Mouse (Mus musculus): ENCODE data around the gene Tmem167. TPM values are rescaled to one million over a fixed set of nuclear protein-coding genes. Genes with fewer than 3 reads are reported as not detected.
"Not testable (repeated sequence)": the region's sequence is repeated elsewhere in the genome, so short reads cannot be mapped to it uniquely, and the experiment has no call there.

The Tmem167 gene
- polyA plus RNA-seq, 1 experiment, result 1.6 TPM

DNA sequence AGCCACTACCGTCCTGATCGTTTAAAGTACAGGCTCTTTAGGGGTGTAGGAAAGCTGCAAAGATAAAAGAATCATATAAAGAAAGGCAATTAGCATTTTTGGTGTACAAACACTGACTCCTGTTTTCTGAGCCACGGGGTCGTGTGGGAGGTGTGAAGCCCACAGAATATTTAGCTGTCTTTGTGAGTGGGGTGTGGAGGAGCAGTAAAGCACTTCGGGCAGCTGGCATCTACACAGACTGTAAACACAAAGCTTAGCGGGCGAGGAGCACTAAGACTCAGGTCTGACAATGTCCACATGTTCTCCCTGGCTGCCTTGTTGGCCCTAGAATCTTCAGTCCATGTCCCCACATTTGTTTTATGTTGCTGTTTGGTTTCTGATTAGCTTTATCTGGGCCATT, 17.2 kb downstream of the Tmem167 start:
- TF ChIP-seq POLR2A (IDR thresholded peaks at IDR 0.05; ENCODE audit: low read depth, low read length) (no peak), CTCF (IDR thresholded peaks at IDR 0.05; ENCODE audit: extremely low read depth, insufficient read depth, insufficient read length, insufficient replicate concordance) (no peak)
- Histone ChIP-seq H3K36me3 (ENCODE audit: control insufficient read depth, insufficient read depth, low read length) (peaks cover 18% of the 10 kb centered on the region), H3K4me1 (ENCODE audit: control insufficient read depth, insufficient read depth, insufficient read length) (no peaks in the 10 kb centered on the region), H3K27me3 (ENCODE audit: control insufficient read depth, insufficient read depth, low read length) (no peaks in the 10 kb centered on the region), H3K27ac (ENCODE audit: insufficient read depth, low read length) (no peak overlapping the region), H3K4me3 (ENCODE audit: extremely low read depth, insufficient read depth, insufficient read length) (no peak overlapping the region)
- WGBS, result 94% methylated on average over 7 of the region's 7 CpGs
- DNase-seq (ENCODE audit: low read depth in 1 of 2, low spot score in 2 of 2), result no peak

DNA sequence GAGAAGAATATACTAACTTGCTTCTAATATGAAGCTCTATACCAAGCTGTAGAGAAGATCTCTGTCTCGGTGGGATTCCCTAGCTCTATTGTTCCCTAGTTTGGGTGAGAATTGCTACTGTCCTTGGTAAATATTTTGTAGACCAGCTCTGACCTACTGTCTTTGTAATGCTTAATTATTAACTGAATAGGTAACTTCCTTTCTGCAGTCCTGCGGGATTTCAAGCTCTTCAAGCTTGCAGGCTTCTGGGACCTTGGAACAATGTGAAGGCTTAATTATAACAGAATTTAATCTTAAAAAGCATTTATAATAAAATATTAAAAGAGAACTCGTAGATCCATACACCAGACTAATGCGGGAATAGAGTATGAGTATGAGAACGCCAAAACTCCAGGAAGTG, 19.8 kb downstream of the Tmem167 start:
- H3K4me1 ChIP-seq (ENCODE audit: control insufficient read depth, insufficient read depth, insufficient read length); DNase-seq (ENCODE audit: low read depth in 1 of 2, low spot score in 2 of 2): not testable (repeated sequence)
- H3K36me3 ChIP-seq (ENCODE audit: control insufficient read depth, insufficient read depth, low read length), result peaks cover 11% of the 10 kb centered on the region

DNA sequence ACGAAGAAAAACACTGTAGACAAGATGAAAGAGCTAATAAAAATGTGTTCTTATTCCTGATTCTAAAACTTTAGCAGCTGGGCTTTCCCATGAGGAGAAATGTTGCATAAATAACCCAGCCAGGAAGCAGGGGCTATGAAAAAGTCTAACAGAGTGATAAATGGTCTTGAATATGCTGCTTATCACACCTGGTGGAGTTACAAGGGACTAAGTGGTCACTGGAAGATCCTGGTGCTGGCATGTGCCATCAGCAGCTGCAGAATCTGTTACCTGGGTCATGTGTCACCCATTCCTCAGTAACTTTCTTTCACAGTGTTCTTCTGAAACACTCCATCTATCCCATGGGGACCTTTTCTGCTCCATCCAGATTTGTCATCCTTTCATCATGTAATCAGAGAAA, 22.8 kb downstream of the Tmem167 start:
- Histone ChIP-seq H3K27ac (ENCODE audit: insufficient read depth, low read length) (no peak overlapping the region), H3K27me3 (ENCODE audit: control insufficient read depth, insufficient read depth, low read length) (no peaks in the 10 kb centered on the region), H3K4me1 (ENCODE audit: control insufficient read depth, insufficient read depth, insufficient read length) (no peaks in the 10 kb centered on the region), H3K36me3 (ENCODE audit: control insufficient read depth, insufficient read depth, low read length) (no peaks in the 10 kb centered on the region; the same call in 1 of the 2 replicates), H3K4me3 (ENCODE audit: extremely low read depth, insufficient read depth, insufficient read length) (no peak overlapping the region)
- WGBS, result 83% methylated on average over 1 of the region's 1 CpGs
- TF ChIP-seq POLR2A (IDR thresholded peaks at IDR 0.05; ENCODE audit: low read depth, low read length) (no peak), CTCF (IDR thresholded peaks at IDR 0.05; ENCODE audit: extremely low read depth, insufficient read depth, insufficient read length, insufficient replicate concordance) (no peak)
- no peak for DNase-seq (ENCODE audit: low read depth in 1 of 2, low spot score in 2 of 2)

More for the DNA sequence above, 19.8 kb downstream of the Tmem167 start:
- not testable (repeated sequence) for H3K27me3 ChIP-seq (ENCODE audit: control insufficient read depth, insufficient read depth, low read length); H3K27ac ChIP-seq (ENCODE audit: insufficient read depth, low read length); H3K4me3 ChIP-seq (ENCODE audit: extremely low read depth, insufficient read depth, insufficient read length)
- 94% methylated on average over 5 of the region's 5 CpGs for WGBS

DNA sequence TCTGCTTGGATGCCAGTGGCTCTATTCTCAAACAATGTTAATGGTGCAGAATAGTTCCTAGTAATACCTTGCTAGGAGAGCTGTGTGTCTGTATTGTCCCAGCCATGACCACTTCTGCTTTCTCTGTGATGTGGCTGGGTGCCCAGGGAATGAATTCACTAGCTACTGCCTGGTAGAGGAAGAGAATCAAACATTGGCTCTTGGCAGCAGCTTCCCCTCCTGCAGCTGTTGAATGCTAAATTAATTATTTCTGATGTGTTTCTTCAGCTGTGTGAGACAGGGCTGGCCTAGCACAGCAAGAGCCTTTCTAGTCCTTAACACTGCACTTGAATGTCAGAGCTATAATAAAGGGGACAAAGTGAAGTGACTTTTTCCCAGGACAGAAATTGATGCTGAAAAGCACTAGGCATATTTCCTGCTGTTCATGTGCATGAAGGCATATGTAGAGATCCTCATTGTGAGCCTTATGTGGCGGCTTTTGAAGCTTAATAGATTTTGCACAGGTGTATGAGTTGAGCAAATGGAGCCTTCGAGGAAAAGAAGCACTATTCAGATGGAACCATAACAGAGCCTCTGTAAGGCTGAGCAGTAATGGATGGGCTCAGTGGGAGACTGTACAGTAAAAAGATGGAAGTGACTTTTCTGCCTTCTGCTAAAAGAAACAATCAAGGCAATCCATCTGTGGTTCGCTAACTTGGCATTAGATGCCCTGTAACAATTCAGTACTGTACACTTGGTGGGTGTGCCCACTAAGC, 47.4 kb downstream of the Tmem167 start:
- H3K27ac ChIP-seq (ENCODE audit: insufficient read depth, low read length), result no peak overlapping the region
- WGBS, result 75% methylated on average over 3 of the region's 3 CpGs
- no peak overlapping the region for H3K4me3 ChIP-seq (ENCODE audit: extremely low read depth, insufficient read depth, insufficient read length)
- H3K4me1 ChIP-seq (ENCODE audit: control insufficient read depth, insufficient read depth, insufficient read length), result no peaks in the 10 kb centered on the region
- H3K27me3 ChIP-seq (ENCODE audit: control insufficient read depth, insufficient read depth, low read length), result no peaks in the 10 kb centered on the region
- H3K36me3 ChIP-seq (ENCODE audit: control insufficient read depth, insufficient read depth, low read length), result no peaks in the 10 kb centered on the region
- no peak for TF ChIP-seq CTCF (IDR thresholded peaks at IDR 0.05; ENCODE audit: extremely low read depth, insufficient read depth, insufficient read length, insufficient replicate concordance)
- TF ChIP-seq POLR2A (IDR thresholded peaks at IDR 0.05; ENCODE audit: low read depth, low read length), result no peak
- DNase-seq (ENCODE audit: low read depth in 1 of 2, low spot score in 2 of 2), result no peak

DNA sequence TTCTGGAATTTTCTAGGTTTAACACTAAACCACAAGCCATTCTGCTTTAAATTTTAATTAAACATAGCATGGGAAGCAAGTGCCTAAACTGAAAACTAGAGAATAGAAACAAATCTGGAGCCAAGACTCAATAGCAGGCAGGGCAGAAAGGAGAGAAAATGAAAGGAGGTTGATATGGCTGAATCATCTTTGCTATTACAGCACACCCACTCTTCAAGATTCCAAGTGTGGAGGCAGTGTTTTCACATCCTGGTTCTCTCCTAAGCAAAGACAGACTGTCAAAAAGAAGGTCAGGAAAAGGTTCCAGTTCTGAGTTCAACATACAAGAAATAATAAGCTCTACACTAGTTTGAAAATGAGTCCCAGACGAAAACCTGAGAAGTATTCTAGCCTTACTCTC, 52.8 kb downstream of the Tmem167 start:
- Histone ChIP-seq H3K4me3 (ENCODE audit: extremely low read depth, insufficient read depth, insufficient read length) (no peak overlapping the region), H3K36me3 (ENCODE audit: control insufficient read depth, insufficient read depth, low read length) (no peaks in the 10 kb centered on the region), H3K27ac (ENCODE audit: insufficient read depth, low read length) (no peak overlapping the region), H3K27me3 (ENCODE audit: control insufficient read depth, insufficient read depth, low read length) (no peaks in the 10 kb centered on the region), H3K4me1 (ENCODE audit: control insufficient read depth, insufficient read depth, insufficient read length) (no peaks in the 10 kb centered on the region)
- 88% methylated on average over 1 of the region's 1 CpGs for WGBS
- TF ChIP-seq POLR2A (IDR thresholded peaks at IDR 0.05; ENCODE audit: low read depth, low read length), result no peak
- no peak for TF ChIP-seq CTCF (IDR thresholded peaks at IDR 0.05; ENCODE audit: extremely low read depth, insufficient read depth, insufficient read length, insufficient replicate concordance)
- no peak for DNase-seq (ENCODE audit: low read depth in 1 of 2, low spot score in 2 of 2)

DNA sequence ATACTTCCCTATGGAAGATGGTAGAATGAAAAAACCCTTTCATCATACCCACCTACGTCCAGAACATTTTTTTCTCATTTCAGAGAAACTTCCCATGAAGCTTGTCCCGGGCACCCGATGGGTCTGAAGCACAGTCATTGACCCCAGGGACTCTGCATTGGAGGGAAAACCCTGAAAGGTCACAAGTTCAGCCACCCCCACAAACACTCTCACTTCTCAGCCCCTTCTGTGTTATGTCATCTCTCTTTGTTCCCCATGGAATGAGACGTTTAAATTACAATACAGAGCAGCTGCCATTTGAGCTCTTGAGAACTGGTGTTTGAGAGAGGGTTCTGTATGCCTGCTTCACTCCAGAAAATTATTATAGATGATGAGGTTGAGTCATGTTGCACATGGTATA, 54.3 kb downstream of the Tmem167 start:
- H3K4me3 ChIP-seq (ENCODE audit: extremely low read depth, insufficient read depth, insufficient read length), result no peak overlapping the region
- DNase-seq (ENCODE audit: low read depth in 1 of 2, low spot score in 2 of 2), result no peak
- no peaks in the 10 kb centered on the region for H3K36me3 ChIP-seq (ENCODE audit: control insufficient read depth, insufficient read depth, low read length)
- no peak for TF ChIP-seq POLR2A (IDR thresholded peaks at IDR 0.05; ENCODE audit: low read depth, low read length)
- H3K27ac ChIP-seq (ENCODE audit: insufficient read depth, low read length), result no peak overlapping the region
- 62% methylated on average over 4 of the region's 4 CpGs for WGBS
- no peaks in the 10 kb centered on the region for H3K4me1 ChIP-seq (ENCODE audit: control insufficient read depth, insufficient read depth, insufficient read length)
- no peaks in the 10 kb centered on the region for H3K27me3 ChIP-seq (ENCODE audit: control insufficient read depth, insufficient read depth, low read length)

DNA sequence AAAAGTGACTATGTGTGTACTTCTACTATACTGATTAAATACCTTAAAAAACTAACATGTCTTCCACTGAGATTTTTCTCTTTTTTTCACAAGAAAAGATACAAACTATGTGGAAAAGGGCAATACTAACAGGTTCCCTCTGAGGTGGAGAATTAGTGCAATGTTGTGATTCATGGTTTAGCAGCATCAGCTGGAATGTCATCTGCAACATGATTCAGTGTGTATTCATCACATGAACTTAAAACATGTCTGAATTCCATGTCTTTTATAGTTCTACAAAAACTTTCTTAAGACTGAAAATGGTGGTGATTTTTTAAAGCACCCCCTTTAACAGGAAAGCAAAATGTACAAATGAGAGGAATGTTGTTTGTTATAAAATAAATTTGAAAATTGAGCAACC, 63.0 kb downstream of the Tmem167 start:
- Histone ChIP-seq H3K4me1 (ENCODE audit: control insufficient read depth, insufficient read depth, insufficient read length) (no peaks in the 10 kb centered on the region), H3K4me3 (ENCODE audit: extremely low read depth, insufficient read depth, insufficient read length) (no peak overlapping the region), H3K27me3 (ENCODE audit: control insufficient read depth, insufficient read depth, low read length) (no peaks in the 10 kb centered on the region), H3K36me3 (ENCODE audit: control insufficient read depth, insufficient read depth, low read length) (no peaks in the 10 kb centered on the region), H3K27ac (ENCODE audit: insufficient read depth, low read length) (no peak overlapping the region)
- no peak for DNase-seq (ENCODE audit: low read depth in 1 of 2, low spot score in 2 of 2)
- TF ChIP-seq CTCF (IDR thresholded peaks at IDR 0.05; ENCODE audit: extremely low read depth, insufficient read depth, insufficient read length, insufficient replicate concordance) (no peak), POLR2A (IDR thresholded peaks at IDR 0.05; ENCODE audit: low read depth, low read length) (no peak)

Measured in spleen, adult 2 months (tissue).